Mouse (Mus musculus): Measurements from ENCODE around the gene Shroom2. TPM values are rescaled to one million over a fixed set of nuclear protein-coding genes. Genes with fewer than 3 reads are reported as not detected.

Gene Shroom2
- polyA plus RNA-seq, 1 experiment from 2014 or later, result 5.8 TPM

GRCm38 (mm10) chrX:152679190-152679814 lies 90.0 kb downstream of the Shroom2 start:
- Histone ChIP-seq H3K27me3 (peaks cover 4% of the 10 kb centered on the region; the same call in 1 of the 2 replicates), H3K9me3 (no peaks in the 10 kb centered on the region), H3K9ac (no peak overlapping the region), H3K4me2 (no peak overlapping the region), H3K36me3 (no peaks in the 10 kb centered on the region), H3K4me3 (no peak overlapping the region), H3K27ac (no peak overlapping the region), H3K4me1 (no peaks in the 10 kb centered on the region)
- no peak for ATAC-seq (ENCODE audit: insufficient number of reproducible peaks, low FRiP score, low TSS enrichment, low read depth)
- 73% methylated on average over 2 of the region's 2 CpGs for WGBS

GRCm38 (mm10) chrX:152676357-152676756 lies 92.9 kb downstream of the Shroom2 start:
- Histone ChIP-seq H3K4me1 (no peaks in the 10 kb centered on the region), H3K9ac (no peak overlapping the region), H3K27me3 (peaks cover 4% of the 10 kb centered on the region; the same call in 1 of the 2 replicates), H3K36me3 (no peaks in the 10 kb centered on the region), H3K9me3 (no peaks in the 10 kb centered on the region), H3K4me3 (no peak overlapping the region), H3K4me2 (no peak overlapping the region), H3K27ac (no peak overlapping the region)
- ATAC-seq (ENCODE audit: insufficient number of reproducible peaks, low FRiP score, low TSS enrichment, low read depth), result no peak
- WGBS, result 40% methylated on average over 3 of the region's 3 CpGs

- Histone ChIP-seq H3K36me3 (no peaks in the 10 kb centered on the region), H3K9ac (no peak overlapping the region), H3K4me2 (no peak overlapping the region), H3K9me3 (no peaks in the 10 kb centered on the region), H3K4me3 (no peak overlapping the region), H3K27ac (no peak overlapping the region), H3K4me1 (no peaks in the 10 kb centered on the region), H3K27me3 (peaks cover 4% of the 10 kb centered on the region; the same call in 1 of the 2 replicates)
- 67% methylated on average over 3 of the region's 3 CpGs for WGBS
- no peak for ATAC-seq (ENCODE audit: insufficient number of reproducible peaks, low FRiP score, low TSS enrichment, low read depth)
These were observed 95.8 kb downstream of the Shroom2 start for GRCm38 (mm10) chrX:152673431-152673830.

GRCm38 (mm10) chrX:152657363-152658036 lies 111.8 kb downstream of the Shroom2 start:
- no peaks in the 10 kb centered on the region for H3K9me3 ChIP-seq
- H3K4me3 ChIP-seq, result no peak overlapping the region
- 0 out of 2 replicates have a peak, but pooled peaks cover 3% of the 10 kb centered on the region for H3K4me1 ChIP-seq
- H3K36me3 ChIP-seq, result no peaks in the 10 kb centered on the region
- peaks cover 22% of the 10 kb centered on the region for H3K27me3 ChIP-seq
- H3K4me2 ChIP-seq, result no peak overlapping the region
- H3K27ac ChIP-seq, result no peak overlapping the region
- WGBS, result 32% methylated on average over 4 of the region's 4 CpGs
- no peak for ATAC-seq (ENCODE audit: insufficient number of reproducible peaks, low FRiP score, low TSS enrichment, low read depth)
- H3K9ac ChIP-seq, result no peak overlapping the region

GRCm38 (mm10) chrX:152656609-152656939 lies 112.7 kb downstream of the Shroom2 start:
- Histone ChIP-seq H3K9ac (no peak overlapping the region), H3K4me1 (0 out of 2 replicates have a peak, but pooled peaks cover 3% of the 10 kb centered on the region), H3K27me3 (peaks cover 21% of the 10 kb centered on the region), H3K36me3 (no peaks in the 10 kb centered on the region), H3K4me2 (no peak overlapping the region), H3K9me3 (no peaks in the 10 kb centered on the region), H3K4me3 (no peak overlapping the region), H3K27ac (no peak overlapping the region)
- no peak for ATAC-seq (ENCODE audit: insufficient number of reproducible peaks, low FRiP score, low TSS enrichment, low read depth)
- WGBS, result 64% methylated on average over 2 of the region's 2 CpGs

GRCm38 (mm10) chrX:152655796-152656608 lies 113.3 kb downstream of the Shroom2 start:
- Histone ChIP-seq H3K36me3 (no peaks in the 10 kb centered on the region), H3K4me3 (no peak overlapping the region), H3K9me3 (no peaks in the 10 kb centered on the region), H3K4me2 (no peak overlapping the region), H3K9ac (no peak overlapping the region), H3K27me3 (peaks cover 17% of the 10 kb centered on the region), H3K4me1 (0 out of 2 replicates have a peak, but pooled peaks cover 3% of the 10 kb centered on the region), H3K27ac (no peak overlapping the region)
- 47% methylated on average over 8 of the region's 8 CpGs for WGBS
- no peak for ATAC-seq (ENCODE audit: insufficient number of reproducible peaks, low FRiP score, low TSS enrichment, low read depth)

GRCm38 (mm10) chrX:152652676-152653075 lies 116.6 kb downstream of the Shroom2 start:
- Histone ChIP-seq H3K9ac (no peak overlapping the region), H3K4me2 (no peak overlapping the region), H3K9me3 (no peaks in the 10 kb centered on the region), H3K36me3 (no peaks in the 10 kb centered on the region), H3K4me1 (0 out of 2 replicates have a peak, but pooled peaks cover 3% of the 10 kb centered on the region), H3K4me3 (no peak overlapping the region), H3K27me3 (peaks cover 7% of the 10 kb centered on the region), H3K27ac (no peak overlapping the region)
- no peak for ATAC-seq (ENCODE audit: insufficient number of reproducible peaks, low FRiP score, low TSS enrichment, low read depth)
- 80% methylated on average over 2 of the region's 2 CpGs for WGBS

- H3K27me3 ChIP-seq, result peaks cover 9% of the 10 kb centered on the region; the same call in 1 of the 2 replicates
- no peaks in the 10 kb centered on the region for H3K4me1 ChIP-seq
- H3K9ac ChIP-seq, result no peak overlapping the region
- no peaks in the 10 kb centered on the region for H3K36me3 ChIP-seq
- H3K4me2 ChIP-seq, result no peak overlapping the region
- H3K27ac ChIP-seq, result no peak overlapping the region
- no peaks in the 10 kb centered on the region for H3K9me3 ChIP-seq
- H3K4me3 ChIP-seq, result no peak overlapping the region
- no peak for ATAC-seq (ENCODE audit: insufficient number of reproducible peaks, low FRiP score, low TSS enrichment, low read depth)
- WGBS, result 50% methylated on average over 4 of the region's 4 CpGs
These were observed 124.4 kb downstream of the Shroom2 start for GRCm38 (mm10) chrX:152644827-152645226.

- no peak overlapping the region for H3K4me2 ChIP-seq
- H3K27ac ChIP-seq, result no peak overlapping the region
- ATAC-seq (ENCODE audit: insufficient number of reproducible peaks, low FRiP score, low TSS enrichment, low read depth), result no peak
- no peaks in the 10 kb centered on the region for H3K9me3 ChIP-seq
- H3K4me3 ChIP-seq, result no peak overlapping the region
- H3K9ac ChIP-seq, result no peak overlapping the region
- peaks cover 9% of the 10 kb centered on the region; the same call in 1 of the 2 replicates for H3K27me3 ChIP-seq
- H3K36me3 ChIP-seq, result no peaks in the 10 kb centered on the region
- WGBS, result 49% methylated on average over 11 of the region's 11 CpGs
- no peaks in the 10 kb centered on the region for H3K4me1 ChIP-seq
These were observed 125.3 kb downstream of the Shroom2 start for GRCm38 (mm10) chrX:152643679-152644638.

- no peak overlapping the region for H3K4me3 ChIP-seq
- H3K27me3 ChIP-seq, result peaks cover 9% of the 10 kb centered on the region; the same call in 1 of the 2 replicates
- H3K4me1 ChIP-seq, result no peaks in the 10 kb centered on the region
- no peak overlapping the region for H3K27ac ChIP-seq
- no peak overlapping the region for H3K9ac ChIP-seq
- H3K36me3 ChIP-seq, result no peaks in the 10 kb centered on the region
- no peaks in the 10 kb centered on the region for H3K9me3 ChIP-seq
- no peak for ATAC-seq (ENCODE audit: insufficient number of reproducible peaks, low FRiP score, low TSS enrichment, low read depth)
- H3K4me2 ChIP-seq, result no peak overlapping the region
These were observed 126.1 kb downstream of the Shroom2 start for GRCm38 (mm10) chrX:152643201-152643600.

GRCm38 (mm10) chrX:152642627-152643026 lies 126.6 kb downstream of the Shroom2 start:
- Histone ChIP-seq H3K9ac (no peak overlapping the region), H3K9me3 (no peaks in the 10 kb centered on the region), H3K27ac (no peak overlapping the region), H3K27me3 (peaks cover 9% of the 10 kb centered on the region; the same call in 1 of the 2 replicates), H3K36me3 (no peaks in the 10 kb centered on the region), H3K4me2 (no peak overlapping the region), H3K4me3 (no peak overlapping the region), H3K4me1 (no peaks in the 10 kb centered on the region)
- ATAC-seq (ENCODE audit: insufficient number of reproducible peaks, low FRiP score, low TSS enrichment, low read depth), result no peak
- 53% methylated on average over 2 of the region's 2 CpGs for WGBS

All from limb, embryonic 15.5 days (tissue).